Mouse (Mus musculus) cerebellum, adult 9-10 months (tissue): Measurements from ENCODE around the gene Gm7168.
A peak's percentile ranks its signal among the peaks of the same experiment; 100 is the strongest.
"Not testable (repeated sequence)": the region's sequence is repeated elsewhere in the genome, so short reads cannot be mapped to it uniquely, and the experiment has no call there.

Experiments used
- DNase-seq: peaks from one replicate; pipeline ENCODE4 v3.0.0; 2022

Gene Gm7168

DNA sequence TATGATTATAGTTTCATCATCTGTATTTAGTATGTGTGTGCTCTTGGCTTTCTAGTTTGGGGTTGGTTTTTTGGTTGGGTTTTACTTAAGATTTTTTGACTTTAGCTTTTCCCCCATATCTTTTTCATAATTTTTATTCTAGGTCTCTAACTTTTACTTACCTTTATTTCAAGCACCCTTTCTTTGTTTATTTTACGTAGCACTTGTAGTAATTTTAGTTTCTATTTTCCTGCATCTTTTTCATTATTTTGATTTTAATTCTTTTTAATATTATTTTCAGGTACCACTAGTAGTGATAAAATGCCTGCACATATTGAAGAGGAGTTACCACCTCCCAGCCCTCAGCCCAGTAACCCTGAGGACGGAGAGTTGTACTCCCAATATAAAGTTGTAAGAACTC lies at the start of gene Gm7168:
Gm7168 (plus strand) TSS at position 301 of the 400 bp plus-strand sequence.
- DNase-seq, result not testable (repeated sequence)

DNA sequence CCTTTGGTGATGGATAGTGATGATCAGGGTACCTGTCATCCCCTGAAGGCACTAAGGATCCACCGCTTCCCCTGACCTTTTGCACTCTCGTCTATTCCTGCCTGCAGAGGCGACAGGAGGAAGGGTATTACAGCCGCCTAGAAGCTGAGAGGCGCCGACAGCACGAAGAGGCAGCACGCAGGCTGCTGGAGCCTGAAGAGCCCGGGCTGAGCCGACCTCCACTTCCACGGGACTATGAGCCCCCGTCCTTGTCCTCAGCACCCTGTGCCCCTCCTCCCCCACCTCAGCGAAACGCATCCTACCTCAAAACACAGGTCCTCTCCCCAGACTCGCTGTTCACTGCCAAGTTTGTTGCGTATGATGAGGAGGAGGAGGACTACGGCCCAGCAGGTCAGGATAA lies 49.3 kb upstream of the Gm7168 start:
- DNase-seq, result no peak

DNA sequence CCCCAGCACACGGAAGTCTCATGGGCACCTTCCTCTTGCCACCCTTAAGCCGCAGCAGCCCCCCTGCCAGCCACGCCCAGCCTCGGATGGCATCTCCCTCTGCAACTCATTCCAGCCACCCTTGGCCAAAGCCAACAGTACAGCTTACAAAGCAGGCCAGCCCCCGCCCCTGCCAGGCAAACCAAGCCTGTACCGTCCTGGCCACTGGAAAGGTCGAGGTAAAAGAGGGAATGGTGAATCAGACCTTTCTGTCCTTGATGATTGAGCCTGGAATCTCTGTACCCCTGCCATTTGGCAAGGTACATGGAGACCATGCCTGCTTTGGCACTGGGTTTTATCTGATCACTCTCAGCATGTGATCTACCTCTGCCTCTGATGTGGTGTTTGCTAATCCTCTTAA lies 48.9 kb upstream of the Gm7168 start:
- no peak for DNase-seq

DNA sequence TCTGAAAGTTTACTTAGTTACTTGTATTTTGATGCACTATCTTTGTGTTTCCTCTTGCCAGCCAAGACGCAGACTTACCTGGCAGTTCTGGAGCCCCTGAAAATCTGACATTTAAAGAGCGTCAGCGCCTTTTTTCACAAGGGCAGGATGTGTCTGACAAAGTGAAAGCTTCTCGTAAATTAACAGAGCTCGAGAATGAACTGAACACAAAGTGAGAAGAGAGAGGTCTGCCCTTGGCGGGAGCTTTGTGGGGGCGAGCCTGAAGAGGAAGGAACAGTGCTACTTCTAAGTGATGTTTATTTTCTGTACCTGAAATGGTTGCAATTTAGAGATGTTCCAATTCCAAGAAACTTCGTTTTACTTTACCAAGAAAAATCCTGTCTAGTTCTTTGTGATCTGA lies 44.4 kb upstream of the Gm7168 start:
- no peak for DNase-seq

DNA sequence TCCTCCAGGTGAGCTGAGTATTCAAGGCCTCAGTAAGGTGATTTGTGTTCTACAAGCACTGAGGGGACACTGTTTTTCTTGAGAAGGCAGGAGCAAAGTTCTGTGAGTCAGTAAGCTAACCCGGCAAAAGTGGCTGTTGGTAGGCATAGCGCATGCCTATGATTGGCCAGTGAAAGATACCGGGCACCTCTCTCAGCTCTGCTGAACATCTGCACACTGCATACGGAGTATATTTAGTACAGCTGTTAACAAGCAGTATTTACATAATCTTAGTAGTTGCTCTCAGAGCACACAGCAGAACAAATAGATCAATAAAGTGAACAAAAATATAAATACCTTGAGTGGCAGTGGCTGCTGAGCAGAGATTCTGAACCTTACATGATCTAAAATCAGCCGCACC lies 41.1 kb upstream of the Gm7168 start:
- DNase-seq, result no peak

DNA sequence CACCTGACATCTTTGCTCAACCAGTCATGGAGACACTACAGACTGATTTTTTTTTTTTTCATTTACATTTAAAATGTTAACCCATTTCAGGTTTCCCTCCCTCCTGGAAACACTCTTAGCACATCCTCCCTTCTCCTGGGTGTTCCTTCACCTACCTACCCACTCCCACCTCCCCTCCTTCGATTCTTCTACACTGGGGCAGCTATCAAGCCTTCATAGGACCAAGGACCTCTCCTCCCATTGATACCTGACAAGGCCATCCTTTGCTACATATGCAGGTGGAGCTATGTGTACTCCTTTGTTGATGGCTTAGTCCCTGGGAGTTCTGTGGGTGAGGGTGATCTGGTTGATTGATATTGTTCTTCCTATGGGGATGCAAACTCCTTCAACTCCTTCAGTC lies 40.5 kb upstream of the Gm7168 start:
- no peak for DNase-seq

DNA sequence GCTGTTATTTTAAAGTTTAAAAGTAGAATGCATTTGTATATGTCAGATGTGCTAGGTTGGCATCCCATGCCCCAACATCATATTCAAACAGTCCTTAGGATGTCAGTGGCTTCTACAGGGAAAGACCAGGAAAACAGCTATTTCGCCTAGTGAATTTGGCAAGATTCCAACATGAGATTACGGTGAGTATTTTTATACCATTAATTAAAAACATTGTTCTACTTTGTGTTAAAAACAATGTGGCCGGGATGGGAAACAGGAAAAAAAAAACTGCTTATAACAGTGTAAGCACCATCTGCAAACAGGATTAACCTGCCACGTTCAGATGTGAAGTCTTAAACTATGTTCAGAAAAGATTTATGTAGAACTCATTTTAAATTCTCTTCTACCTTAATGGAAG lies 34.2 kb upstream of the Gm7168 start:
- no peak for DNase-seq

DNA sequence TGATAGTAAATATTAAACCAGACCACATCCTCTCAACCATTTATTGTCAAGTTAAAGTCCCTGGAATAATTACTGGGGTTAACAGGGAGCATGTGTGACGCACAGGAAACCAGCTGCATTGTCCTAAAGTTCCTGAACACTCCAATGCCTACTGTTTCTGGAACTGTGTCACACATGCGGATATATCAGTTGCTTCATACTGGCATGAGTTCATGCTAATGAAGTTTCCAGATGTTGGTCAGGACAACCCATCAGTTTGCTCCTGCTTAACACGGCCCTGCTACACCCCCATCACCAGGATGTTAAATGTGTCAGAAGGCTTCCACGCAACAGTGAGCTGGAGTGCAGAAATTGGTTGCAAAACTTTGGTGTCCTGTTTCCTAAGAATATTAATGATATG lies 33.6 kb upstream of the Gm7168 start:
- DNase-seq, result no peak

DNA sequence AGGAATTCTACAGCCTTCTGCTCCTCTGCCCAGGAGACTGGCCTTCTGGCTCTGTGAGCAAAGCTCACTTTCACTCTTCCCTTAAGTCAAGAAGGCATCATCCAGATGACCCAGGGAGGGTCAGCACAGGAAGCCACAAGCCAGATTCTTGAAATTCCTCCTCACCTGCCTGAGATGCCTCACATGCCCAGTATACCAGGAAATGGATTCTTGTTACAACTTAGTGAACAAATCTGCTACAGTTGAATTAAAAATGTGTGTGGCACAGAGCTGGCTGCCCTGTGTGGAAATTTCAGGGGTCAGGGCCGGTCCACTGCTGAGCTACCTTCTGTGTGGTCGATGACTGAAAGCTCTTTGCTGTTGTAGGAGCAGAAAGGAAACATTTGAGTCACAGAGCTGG lies 27.4 kb upstream of the Gm7168 start:
- DNase-seq, result no peak

DNA sequence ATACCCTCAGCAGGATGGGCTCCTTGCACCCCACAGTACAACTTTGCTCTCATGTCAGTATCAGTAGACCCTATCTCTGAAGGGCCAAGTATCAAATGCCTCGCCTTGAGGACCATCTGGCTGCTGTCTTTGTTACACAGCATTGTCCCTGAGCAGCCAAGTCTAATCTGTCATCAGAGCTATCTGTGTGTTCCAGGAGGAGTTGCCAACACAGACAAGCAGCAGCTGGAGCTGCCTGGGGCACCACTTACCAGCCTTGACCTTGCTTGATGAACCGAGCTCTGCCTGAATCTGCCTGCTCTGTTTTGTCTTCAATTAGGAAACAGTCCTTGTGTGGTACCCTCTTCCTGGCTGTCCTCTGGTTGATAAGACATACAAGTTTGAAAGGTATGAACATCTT lies 24.8 kb upstream of the Gm7168 start:
- DNase-seq, result peak; percentile 9

DNA sequence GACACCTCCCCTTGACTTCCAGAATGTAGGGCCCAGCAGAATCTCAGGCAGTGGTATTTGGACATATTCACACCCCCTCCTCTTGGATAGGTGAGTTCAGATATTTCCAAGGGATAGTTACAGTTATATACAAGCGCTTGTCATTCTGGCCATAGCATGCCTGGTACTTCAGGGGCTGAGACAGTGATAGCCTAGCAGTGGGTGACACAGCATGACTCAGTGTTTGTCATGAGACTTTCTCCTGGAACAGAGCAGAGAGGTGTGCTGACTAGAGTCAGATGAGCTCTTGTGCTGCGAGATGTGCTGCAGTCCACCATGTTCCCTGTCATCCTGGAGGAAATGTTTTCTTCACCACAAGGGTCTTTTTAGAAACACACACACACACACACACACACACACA lies 23.6 kb upstream of the Gm7168 start:
- no peak for DNase-seq

DNA sequence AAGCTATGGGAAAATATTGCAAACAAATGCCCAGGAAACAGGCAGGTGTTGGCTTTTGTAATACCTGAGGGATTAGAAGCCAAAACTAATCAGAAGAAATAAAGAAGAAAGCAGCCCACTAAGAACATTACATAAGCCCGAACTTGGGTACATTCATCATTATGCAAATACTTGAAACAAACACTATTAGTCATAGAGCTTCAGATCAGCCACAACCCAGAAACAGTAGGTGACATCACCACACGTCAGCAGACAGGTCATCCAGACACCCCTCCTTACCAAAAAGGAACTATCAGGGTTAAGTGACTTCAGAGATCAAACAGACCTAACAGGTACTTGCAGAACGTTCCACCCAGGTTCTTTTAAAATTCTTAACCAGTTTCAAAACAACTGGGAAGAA lies 22.2 kb upstream of the Gm7168 start:
- no peak for DNase-seq

DNA sequence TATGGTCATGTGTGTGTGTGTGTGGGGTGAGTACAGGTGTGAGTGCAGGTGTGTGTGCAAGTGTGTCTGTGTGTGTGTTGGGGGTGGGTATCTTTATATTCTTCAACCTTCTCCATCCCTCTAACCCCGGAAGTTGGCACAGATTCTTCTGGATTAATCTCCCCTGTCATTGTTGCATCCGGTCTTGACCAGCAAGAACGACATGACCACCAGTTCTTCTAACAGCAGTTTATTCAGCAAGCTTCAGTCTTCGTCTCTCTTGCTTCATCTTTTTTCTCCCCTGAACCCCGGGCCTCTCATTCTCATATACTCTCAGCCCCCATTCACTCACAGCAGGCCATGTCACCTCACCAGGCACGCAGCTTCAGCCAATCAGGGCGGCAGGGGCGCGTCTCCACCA lies 17.8 kb upstream of the Gm7168 start:
- no peak for DNase-seq

DNA sequence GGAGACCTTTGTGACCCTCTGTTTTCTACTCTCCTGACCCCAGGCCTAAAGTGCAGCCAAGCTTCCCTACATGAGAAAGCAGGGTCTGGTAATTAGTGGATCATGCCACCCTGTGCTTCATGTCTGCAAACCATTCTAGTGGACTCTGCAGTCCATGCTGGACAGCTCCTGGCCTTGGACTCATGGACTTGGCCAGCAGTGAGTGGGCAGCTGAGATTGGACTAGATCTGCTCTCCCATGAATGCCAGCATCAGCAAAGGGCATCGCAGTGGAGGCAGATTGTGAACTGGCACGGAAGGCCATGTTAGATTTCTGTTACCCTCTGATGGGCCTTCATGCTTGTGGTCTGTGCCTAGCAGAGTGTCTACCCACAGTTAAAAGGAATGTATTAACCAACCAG lies 12.8 kb upstream of the Gm7168 start:
- DNase-seq, result not testable (repeated sequence)

DNA sequence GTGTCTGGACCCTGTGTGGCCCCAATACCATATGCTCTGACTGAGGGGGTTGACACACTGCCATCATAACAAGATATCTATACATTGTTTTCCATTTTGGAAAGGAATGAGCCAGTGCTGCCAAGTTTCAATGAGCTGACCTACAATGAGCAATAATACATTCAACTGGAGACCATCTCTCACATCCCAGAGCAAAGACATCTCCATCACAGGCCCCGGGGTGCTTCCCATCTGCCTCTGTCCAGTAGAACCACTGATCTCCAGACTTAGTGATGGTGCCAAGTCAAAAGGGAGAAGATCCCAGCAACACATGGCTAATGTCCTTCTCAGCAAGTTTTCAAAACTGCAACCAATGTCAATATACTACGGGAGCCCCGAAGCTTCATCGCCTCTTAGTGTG lies 10.4 kb upstream of the Gm7168 start:
- no peak for DNase-seq

DNA sequence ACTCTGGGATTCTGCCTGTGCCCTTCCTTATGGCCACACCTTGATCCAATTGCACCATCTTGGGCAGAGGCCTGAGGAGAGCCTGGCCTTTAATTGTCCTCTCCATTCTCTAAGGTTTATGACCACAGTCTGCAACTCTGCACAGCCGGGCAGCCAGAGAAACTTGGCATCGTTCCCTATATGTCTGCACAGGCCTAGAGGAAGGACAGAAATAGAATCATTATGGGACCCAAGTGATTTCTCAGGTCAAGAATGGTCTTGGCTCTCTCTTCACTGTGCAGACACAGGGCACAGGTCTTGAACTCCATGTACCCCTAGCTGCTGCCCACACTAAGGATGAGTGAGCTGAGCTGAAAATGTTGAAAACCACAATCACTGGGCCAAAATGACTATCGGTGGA lies 9.5 kb upstream of the Gm7168 start:
- DNase-seq, result no peak

DNA sequence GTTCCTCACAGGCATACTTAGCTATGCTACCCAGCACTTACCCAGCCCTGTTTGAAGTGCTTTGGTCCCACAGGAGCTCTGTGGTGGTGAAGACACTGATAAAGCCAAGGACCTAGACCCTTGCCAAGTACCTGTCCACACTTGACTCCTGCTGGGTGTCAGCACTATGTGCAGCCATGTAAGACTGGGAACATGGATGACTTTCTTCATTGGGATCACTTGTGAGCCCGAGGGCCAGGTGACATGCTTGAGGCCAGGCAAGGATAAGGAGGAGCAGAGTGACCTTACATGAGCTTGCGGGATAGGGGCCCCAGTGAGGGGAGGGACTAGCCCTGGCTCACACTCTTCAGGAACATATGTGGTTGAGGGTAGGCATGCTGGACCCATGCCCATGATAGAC lies 8.9 kb upstream of the Gm7168 start:
- DNase-seq, result not testable (repeated sequence)

DNA sequence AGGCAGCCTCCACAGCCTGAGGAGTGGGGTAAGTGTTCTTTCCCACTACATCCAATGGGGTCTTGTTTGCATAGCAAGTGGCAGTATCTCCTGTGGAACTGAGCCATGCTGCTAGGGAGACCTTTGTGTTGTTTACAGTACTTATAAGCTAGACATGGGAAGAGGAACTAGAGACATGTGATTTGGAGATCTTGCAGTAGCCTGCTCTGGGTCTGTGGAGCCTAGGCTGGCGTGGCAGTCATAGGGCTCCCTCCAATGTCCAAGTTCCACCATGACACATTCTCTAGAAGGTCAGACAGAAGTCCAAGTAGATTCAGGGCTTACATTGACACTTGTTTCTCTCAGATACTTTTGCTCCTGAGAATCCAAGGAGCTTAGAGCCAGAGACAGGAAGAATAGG lies 7.7 kb upstream of the Gm7168 start:
- DNase-seq, result no peak

DNA sequence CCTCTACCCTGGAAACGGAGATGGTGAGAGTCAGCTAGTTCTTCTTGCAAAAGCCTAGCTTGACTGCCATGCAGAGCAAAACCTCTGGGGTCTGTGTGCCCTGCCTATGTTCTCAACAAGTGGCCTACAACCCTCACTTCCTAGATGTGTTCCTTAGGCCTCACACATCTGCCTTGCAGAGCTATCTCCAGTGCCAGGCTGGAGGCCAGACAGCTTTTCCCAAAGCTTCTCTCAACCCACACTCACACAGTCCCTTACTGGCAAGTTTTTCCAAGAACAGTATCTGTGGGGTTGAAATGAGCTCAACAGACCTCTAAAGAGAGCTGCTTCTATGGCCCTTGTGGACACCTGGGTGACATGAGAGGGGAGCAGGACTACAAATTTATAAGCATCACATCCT lies 3.4 kb downstream of the Gm7168 start:
- DNase-seq, result not testable (repeated sequence)

DNA sequence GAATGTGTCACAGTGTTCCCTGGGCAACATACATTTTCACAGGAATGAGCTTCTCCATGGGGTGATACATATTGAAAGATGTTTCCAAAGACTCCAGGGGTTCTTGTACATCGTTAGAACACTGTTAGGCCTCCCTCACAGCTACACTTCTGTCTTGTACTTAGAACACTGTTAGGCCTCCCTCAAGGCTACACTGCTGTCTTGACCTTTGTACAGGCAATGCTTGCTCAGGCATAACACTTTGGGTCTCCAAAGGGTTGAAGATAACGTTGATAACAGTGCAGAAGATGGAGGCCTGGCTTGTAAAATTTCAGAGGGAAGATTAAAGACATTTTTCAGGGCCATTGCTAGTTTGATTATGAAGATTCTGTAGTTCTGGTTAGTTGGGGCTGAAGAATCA lies 10.0 kb downstream of the Gm7168 start:
- DNase-seq, result not testable (repeated sequence)

DNA sequence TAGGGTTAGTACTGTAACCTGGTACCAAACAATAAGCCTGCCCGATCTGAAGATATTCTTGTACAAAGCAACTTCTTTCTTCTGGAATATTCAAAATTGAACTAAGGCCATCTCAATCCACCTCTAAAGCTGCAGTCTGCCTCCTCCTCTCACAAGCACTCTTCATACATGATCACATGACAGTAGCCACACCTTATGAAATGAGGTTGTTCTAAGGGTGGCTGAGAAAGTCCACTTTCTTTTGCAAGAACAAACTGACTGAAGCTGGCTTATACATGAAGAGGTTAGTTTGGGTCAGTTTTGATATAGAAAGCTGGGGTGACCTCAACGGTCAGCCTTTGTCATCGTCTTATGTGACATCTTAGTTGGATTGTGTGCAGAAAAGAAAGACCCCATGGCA lies 14.1 kb downstream of the Gm7168 start:
- not testable (repeated sequence) for DNase-seq

DNA sequence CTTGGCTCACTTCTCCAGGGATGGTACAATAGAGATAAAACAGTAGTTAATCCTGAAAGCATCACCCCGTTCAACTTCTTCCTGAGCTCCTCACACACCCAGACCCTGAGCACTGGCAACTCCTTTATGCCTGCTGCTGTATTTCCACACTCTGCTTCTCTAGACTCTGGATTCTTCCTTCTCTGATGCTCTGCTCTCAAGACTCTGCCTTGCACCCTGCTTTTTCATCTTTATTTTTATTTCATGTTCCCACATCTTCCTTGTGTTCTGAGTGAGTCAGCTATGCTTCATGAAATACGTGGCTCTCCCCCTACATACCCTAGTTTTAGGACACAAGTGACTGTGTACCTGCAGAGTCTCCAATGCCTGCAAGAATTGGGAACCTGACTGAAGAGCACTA lies 16.9 kb downstream of the Gm7168 start:
- DNase-seq, result not testable (repeated sequence)

DNA sequence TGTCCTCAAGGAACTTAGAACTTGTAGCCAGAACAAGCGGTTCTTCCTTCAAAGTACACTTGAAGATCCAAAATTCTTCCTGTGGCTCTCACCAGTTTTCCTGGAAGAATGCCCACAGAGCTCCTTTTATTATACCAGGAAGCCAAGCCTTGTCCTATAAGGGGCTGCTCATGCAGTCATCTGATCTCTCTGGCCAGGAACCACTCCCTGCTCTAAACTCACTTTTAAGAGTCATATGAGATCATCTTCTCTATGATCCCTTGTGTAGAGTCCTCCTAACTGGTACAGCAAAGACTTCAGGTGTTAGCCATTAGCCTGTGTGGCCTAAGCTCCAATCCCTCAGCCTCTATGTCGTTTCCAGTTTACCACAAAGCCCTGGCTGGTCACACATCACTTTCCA lies 21.7 kb downstream of the Gm7168 start:
- DNase-seq, result not testable (repeated sequence)

DNA sequence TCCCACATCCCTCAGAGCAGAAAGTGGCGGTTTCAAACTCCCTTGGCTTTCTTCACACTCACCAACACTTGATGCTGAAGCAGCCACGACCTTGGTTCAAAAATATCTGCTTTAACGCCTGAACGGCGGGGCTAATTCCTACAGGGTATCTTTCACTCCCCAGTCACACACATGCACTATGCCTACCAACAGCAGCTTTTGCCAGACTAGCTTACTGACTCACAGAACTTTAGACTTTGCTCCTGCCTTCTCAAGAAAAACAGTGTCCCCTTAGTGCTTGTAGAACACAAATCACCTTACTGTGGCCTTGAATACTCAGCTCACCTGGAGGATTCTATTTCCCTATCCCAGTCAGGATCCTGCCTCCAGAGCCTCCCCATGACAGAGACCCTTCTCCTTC lies 22.6 kb downstream of the Gm7168 start:
- DNase-seq, result not testable (repeated sequence)

DNA sequence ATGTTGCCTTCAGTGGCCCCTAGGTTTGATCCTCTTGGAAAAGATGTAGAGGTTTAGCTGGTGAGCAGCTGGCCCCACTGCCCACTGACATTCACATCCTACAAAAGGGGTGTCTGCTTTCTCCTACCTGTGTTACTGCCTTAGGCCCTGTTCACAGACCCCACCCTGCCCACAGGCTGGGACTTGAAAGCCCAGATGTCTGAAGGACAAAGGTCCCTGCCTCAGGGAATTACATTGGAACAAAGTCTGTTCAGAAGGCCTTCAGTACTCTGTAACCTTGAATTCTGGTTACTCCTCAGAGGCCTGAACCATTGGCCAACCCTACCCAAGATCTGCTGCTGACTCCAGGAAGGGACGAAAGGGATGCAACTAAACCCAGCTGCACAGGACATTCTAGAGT lies 39.5 kb downstream of the Gm7168 start:
- DNase-seq, result no peak

DNA sequence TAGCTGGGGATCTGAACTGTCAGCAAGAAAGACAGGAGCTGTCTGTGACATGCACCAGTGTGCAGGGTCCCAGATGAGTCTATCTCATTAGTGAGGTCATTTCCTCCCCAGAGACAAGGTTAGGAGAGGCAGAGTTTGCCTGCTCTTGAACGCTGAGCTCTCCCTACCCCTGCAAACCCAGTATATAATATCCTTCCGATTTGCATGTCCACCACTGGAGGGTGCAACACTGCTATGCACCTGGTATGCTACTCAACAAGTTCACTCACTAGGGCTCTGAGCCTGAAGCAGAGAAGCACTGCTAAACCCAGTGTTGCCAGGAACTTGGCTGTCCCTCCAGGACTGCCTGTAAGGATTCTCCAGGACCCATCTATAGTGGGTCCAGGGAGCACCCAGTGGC lies 45.3 kb downstream of the Gm7168 start:
- DNase-seq, result not testable (repeated sequence)
